Mouse (Mus musculus) gastrocnemius, postnatal 4 days (tissue): ENCODE data around the gene Maml2. TPM values are rescaled to one million over a fixed set of nuclear protein-coding genes. Genes with fewer than 3 reads are reported as not detected.

Experiments
- DNase-seq, 2 experiments: peaks; one replicate each; pipeline ENCODE4 v3.0.0; 2021 to 2022; ENCODE audit warnings: low spot score in 2 of 2, mixed read lengths in 2 of 2
- total RNA-seq, 2 experiments: library from RNA; stranded (reverse); gene quantifications; 2 replicates each; pipeline ENCODE4 v1.2.3; 2021

Maml2 gene
- total RNA-seq, 2 experiments from 2014 or later: 8.2 to 8.7 TPM

DNA sequence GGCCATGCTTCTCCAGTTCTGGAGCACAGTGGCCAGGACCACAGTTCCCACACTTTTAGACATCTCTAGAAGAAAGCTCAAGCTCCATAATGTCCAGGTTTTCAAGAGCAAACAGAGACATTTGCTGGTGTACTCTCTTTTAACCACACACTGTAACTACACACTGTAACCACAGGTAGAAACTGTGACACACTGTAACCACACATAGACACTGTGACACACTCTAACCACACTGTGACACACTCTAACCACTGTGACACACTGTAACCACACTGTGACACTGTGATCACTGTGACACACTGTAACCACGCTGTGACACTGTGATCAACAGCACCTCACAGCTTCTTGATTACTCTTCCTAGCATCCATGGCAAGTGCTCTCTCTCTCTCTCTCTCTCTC, 148.5 kb downstream of the Maml2 start:
- no peak for DNase-seq

DNA sequence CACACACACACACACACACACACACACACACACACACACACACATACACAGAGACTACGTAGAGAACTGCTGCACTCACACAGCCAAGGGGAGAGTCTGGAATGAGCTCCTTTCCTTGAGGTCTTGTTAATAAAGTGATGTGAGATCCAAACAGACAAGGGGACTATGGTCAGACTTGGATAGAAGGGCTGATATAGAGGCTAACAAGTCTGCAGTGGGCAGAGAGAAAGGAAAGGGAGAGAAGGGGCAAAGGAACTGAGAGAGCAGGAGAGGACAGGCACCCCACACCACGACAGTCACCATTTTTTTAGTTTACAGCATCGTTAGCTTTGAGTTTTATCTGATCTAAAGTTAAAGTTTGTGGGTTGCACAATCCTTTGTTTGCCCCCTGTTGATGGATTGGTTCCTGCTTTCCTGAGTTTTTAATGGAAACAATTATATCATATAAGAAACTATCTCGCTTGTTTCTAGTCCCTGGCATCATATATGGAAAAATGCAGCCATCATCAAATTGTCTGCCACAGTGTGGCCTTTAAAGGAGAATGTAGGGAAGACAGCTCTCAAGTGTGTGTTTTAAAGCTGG, 149.0 kb downstream of the Maml2 start, which contains the start of gene Gm17571:
Gene Gm17571 (minus strand): TSS at position 51 of the 583 bp plus-strand sequence.
- no peak for DNase-seq

GRCm38 (mm10) chr9:13448716-13449115, 151.0 kb downstream of the Maml2 start:
- DNase-seq: no peak

DNA sequence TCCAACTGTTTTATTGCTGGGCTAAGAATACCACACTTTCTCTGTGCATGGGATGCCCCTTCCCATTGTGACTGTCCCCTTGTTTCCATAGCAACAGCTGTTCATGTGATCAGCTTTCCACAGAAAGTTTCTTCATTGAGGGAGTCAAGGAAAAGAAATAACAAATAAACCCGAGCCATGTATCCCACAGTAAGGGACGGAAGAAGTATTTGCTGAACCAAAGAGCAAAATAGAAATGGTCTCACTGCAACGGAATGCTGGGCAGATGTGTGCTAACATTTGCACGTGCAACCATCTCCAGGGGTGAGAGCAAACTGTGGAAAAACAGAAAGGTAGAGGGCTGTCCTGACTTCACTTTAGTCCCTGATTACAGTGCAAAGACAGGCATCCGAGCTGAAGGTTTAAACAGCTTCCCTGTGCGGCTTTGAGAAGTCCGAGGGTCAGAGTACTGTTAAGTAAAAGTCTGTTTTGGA, 156.9 kb downstream of the Maml2 start:
- no peak for DNase-seq

- no peak for DNase-seq
Observed at GRCm38 (mm10) chr9:13455231-13455630, 157.5 kb downstream of the Maml2 start.

GRCm38 (mm10) chr9:13457774-13458173, 160.0 kb downstream of the Maml2 start:
- no peak for DNase-seq

- DNase-seq: no peak
Observed at GRCm38 (mm10) chr9:13459371-13459770, 161.6 kb downstream of the Maml2 start.

DNA sequence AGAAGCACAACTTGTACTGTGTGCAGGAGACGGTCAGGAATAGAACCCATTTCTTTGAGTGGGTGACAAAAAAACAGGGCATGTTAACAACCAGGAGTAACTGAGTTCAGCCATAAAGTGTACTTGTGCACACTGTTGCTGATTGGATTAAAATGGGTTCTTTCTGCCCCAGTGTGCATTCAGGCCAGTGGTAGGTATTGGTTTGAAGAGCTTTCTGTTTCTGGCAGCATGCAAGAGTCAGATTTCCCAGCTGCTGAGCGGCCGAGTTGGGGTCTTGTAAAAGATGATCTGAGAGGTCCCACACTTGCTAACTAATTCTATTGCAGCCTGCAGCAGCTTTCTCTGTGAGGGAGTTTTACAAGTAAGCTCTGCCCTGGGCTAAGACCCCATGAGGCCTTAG, 162.3 kb downstream of the Maml2 start:
- no peak for DNase-seq

DNA sequence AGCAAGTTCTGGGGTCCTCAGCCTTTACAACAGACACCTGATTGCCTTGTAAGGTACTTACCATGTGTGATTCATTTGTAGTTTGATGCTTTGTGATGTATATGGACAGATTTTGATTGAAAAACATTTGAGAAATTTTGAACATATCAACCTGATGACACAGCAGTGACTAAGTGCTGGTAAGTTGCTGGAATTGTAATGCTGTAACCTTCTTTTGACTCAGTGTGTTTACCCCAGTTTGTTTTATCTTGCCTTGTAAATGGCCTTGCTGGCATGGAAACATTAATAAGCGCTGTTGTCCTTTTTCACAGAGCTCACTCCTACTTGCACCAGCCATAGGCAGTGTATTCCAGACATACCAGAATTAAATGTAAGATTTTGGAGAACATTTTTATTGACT, 163.2 kb downstream of the Maml2 start:
- no peak for DNase-seq

DNA sequence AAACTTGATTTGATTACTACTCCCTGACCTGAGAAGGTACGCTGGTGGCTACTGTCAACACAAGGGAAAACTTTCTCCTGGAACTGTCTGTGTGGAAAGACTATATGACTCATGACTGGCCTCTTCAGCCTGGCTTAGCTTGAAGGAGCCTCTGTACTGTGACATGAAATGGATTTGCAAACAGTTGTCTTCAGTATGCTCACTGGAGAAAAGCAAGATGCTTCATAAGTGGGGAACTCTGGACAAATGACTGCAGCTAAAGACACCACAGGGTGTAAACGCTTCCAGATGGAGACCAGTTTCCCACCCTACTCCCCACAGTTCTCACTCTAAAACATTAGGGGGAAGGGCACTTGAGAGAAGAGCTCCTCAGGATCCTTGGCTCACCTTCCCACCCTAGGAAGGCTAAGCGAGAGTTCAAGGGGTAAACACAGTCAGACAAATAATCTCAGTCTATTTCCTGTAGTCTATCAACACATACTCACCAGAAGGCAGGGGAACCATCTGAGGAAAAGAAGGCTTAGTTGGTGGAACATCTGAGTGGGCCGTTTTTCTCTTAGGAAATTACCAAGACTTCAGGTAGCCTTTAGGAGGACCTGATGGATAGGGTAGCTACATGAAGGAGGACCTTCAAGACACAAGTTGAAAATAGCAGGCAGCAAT, 167.7 kb downstream of the Maml2 start:
- DNase-seq: no peak

DNA sequence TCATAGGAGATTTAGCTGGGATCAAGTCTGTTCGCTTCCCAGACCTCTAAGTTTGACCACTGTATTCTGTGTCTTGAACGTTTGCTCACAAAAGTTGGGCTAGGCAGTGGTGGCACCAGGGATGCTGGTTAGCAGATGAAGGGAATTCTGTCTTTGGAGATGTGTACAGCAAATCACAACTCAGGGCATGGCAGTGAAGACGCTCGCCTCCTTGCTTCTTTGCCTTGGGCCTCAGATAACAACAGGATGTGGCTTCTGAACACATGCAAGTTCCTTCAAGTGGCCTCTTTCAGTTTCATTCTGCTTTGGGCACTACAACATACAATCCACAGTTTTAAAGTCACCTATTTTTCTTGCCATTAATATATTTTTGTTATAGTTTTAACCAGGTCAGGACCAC, 168.6 kb downstream of the Maml2 start:
- no peak for DNase-seq

DNA sequence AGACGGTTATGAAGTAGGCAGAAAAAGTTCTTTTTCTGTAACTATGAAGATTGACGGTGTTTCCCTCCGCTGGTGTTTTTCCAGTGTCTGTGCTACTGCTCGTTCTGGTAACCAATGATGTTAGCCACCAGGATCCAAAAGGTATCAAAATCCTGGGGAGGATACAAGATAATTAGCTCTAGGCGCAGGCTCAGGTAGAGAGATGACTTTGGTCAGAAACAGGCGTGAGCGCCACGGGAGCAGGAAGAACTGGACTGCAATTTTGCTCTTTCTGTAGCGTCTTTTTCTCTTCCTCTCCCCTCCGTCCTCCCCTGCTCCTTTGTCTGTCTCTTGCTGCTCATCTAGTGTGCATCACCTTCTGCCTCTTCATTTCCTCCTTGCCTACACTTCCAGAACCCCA, 169.1 kb downstream of the Maml2 start:
- no peak for DNase-seq

DNA sequence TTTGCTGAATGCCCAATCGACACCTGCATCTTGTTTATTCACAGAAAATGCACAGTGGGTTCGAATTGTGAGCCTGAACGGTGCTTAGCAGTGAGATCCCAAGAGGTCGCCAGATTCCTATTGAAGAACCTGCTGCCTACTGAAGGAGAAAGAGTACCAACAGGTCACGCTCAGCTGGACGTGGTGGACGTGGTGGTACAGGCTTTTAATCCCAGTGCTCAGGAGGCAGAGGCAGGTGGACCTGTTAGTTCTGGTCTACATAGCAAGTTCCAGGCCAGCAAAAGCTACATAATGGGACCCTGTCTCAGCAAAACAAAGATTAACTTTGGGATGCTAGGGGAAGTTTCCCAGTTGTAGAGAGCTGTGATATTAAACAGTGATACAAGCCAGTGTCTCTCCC, 170.0 kb downstream of the Maml2 start:
- DNase-seq: no peak

DNA sequence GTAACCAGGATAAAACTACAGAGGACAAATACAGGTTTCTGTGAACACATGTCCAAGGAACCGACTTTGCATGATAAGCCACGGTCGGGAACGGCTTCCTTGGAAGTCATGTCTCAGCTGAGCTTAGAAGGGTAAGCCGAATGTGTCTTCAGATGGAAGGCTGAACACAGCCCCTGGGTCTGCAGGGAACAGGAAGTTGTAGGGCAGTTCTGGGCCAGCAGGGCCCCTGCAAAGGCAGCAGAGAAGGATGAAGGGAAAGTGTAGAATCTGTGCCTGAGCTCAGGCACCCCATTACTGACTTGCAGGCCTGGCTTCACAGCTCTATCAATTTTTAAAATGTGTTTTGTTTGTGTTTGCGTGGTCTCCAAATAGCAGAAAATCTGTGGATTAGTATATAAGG, 171.0 kb downstream of the Maml2 start:
- DNase-seq: no peak

- DNase-seq: no peak
Observed at GRCm38 (mm10) chr9:13470013-13470412, 172.3 kb downstream of the Maml2 start.

- DNase-seq: no peak
Observed at GRCm38 (mm10) chr9:13474951-13475350, 177.2 kb downstream of the Maml2 start.

DNA sequence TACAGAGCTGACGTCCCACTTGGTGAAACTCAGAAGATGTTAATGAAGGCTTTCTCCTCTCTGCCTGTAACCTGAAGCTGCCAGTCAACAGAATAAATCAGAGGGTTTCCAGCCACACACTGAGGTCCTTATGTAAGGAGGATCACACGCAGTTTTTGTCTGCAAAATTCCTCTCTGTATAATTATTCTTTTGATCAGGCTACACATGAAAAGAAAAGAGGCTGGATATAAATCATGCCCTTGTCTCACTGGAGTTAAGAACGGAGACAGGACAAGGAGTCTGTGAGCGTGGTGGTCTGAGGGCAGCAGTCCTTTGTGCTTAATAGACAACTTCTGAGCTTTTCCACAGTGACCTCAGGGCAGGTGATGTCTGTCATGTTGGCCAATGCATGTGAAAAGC, 181.5 kb downstream of the Maml2 start:
- DNase-seq: no peak

DNA sequence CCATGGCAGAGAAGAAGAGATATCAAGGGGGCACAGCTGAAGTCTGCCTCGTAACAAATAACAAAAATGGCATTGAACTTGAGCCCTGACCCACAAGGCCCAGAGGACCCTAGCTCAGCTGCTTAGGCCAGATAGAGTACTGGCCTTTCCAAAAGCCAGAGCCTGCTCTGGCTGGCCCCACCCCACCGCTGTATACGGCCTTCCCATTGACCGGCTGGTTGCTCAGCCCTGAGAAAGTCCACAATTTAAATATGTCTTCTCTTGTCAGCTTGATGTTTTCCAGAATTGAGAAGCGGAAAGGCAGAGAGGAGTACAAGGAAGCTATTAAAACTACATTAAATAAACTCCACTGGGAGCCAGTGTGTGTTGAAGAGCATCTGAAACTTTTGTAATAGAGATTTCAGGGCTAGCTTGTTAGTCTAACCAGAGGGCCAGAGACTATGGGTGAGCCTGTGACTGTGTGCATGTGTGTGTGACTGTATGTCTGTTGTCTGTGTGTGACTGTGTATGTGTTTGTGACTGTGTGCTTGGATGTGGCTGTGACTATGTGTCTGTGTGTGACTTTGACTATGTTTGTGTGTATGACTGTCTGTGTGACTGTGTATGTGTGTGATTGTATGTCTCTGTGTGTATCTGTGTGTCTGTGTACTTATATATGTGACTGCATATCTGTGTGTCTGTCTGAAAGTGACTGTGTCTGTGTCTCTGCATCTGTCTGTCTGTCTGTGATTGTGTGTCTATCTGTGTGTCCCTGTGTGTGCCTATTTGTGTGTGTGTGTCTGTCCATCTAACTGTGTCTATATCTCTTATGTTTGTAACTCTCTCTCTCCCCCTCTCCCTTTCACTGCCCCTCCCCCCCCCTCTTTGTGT, 185.7 kb downstream of the Maml2 start:
- DNase-seq: no peak

GRCm38 (mm10) chr9:13484267-13485240, 186.8 kb downstream of the Maml2 start:
- no peak for DNase-seq

GRCm38 (mm10) chr9:13485914-13486313, 188.2 kb downstream of the Maml2 start:
- no peak for DNase-seq

DNA sequence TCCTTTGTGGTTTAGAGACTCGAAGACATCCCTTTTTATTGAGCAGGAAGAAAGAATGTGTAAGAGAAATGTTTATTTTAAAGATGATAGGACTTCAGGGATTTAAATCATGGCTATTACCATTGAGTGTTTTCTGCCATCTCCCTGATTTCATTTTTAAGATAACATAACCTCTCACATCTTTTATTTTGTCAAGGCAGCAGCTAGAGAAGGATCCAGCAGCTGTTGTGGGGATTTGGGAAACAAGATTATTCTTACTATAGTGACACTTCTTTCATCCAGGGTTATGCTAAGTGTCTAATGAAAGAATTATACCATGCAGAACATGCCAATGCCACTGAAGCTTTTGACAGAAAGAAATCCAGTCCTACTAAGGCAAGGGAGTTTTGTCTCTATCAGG, 193.3 kb downstream of the Maml2 start:
- DNase-seq: no peak
